Mouse (Mus musculus) intestine, embryonic 14.5 days (tissue): Measurements from ENCODE around the gene Rph3al. TPM values are rescaled to one million over a fixed set of nuclear protein-coding genes. Genes with fewer than 3 reads are reported as not detected.

Source experiments
- ATAC-seq: fragments of 200-750 bp; cut with Nextera tagmentation; replicated peaks from 2 replicates; pipeline ENCODE4 v1.8.0; 2017; ENCODE audit warnings: low read depth, moderate number of reproducible peaks, moderate TSS enrichment, moderate library complexity; ENCODE audit not compliant: low FRiP score, low TSS enrichment
- DNase-seq: peaks from one replicate; pipeline ENCODE4 v3.0.0-alpha.2; 2018; ENCODE audit warnings: low spot score
- H3K27ac ChIP-seq: fragments of 300-500 bp; sonication (generic); 2 replicates; pipeline ENCODE4 v1.5.1; 2014; ENCODE audit warnings: low read depth, mild to moderate bottlenecking, control low read depth
- H3K27me3 ChIP-seq: fragments of 300-500 bp; sonication (generic); replicated peaks from 2 replicates; pipeline ENCODE4 v1.6.1; 2014; ENCODE audit warnings: low read length, control low read depth; ENCODE audit not compliant: control insufficient read depth, insufficient read depth
- H3K36me3 ChIP-seq: fragments of 300-500 bp; sonication (generic); 2 replicates; pipeline ENCODE4 v1.6.1; 2014; ENCODE audit warnings: low read length, control low read depth; ENCODE audit not compliant: control insufficient read depth, insufficient read depth
- H3K4me1 ChIP-seq: fragments of 300-500 bp; sonication (generic); replicated peaks from 2 replicates; pipeline ENCODE4 v1.6.1; 2014; ENCODE audit warnings: low read length, control low read depth, mixed read lengths; ENCODE audit not compliant: control insufficient read depth, insufficient read depth
- H3K4me2 ChIP-seq: fragments of 300-500 bp; sonication (generic); 2 replicates; pipeline ENCODE4 v1.6.1; 2014; ENCODE audit warnings: low read length
- H3K4me3 ChIP-seq: fragments of 300-500 bp; sonication (generic); 2 replicates; pipeline ENCODE4 v1.5.1; 2014; ENCODE audit warnings: low read depth, low read length, control low read depth, mixed read lengths
- H3K9ac ChIP-seq: fragments of 300-500 bp; sonication (generic); 2 replicates; pipeline ENCODE4 v1.6.1; 2014; ENCODE audit warnings: mild to moderate bottlenecking, low read length
- H3K9me3 ChIP-seq: fragments of 300-500 bp; sonication (generic); 2 replicates; pipeline ENCODE4 v1.6.1; 2016; ENCODE audit warnings: low read length, control low read depth; ENCODE audit not compliant: control insufficient read depth
- WGBS: fragments of 180-500 bp; shearing (Covaris S2); extraction: QIAGEN DNeasy Blood & Tissue Kit; methylation state at CpG from one replicate; pipeline ENCODE4 v1.1.7; 2014; 5-methylcytosine and 5-hydroxymethylcytosine counted together
- polyA plus RNA-seq: library from polyadenylated mRNA; unstranded; fragments of >200 nt; fragmentation: Nextera tagmentation; extraction: Ambion mirVana; gene quantifications from 2 replicates; pipeline ENCODE4 v1.2.1, GENCODE M21; 2014

Rph3al gene
- polyA plus RNA-seq, 1 experiment from 2014 or later, result 21.7 TPM

GRCm38 (mm10) chr11:75907406-75907805, 30.8 kb downstream of the Rph3al start:
- H3K9me3 ChIP-seq, result 0 out of 2 replicates have a peak, but pooled peaks cover 6% of the 10 kb centered on the region
- ATAC-seq, result no peak
- no peak overlapping the region for H3K4me2 ChIP-seq
- H3K4me1 ChIP-seq, result peaks cover 31% of the 10 kb centered on the region
- H3K27ac ChIP-seq, result no peak overlapping the region
- peaks cover 7% of the 10 kb centered on the region; the same call in 1 of the 2 replicates for H3K36me3 ChIP-seq
- no peak overlapping the region for H3K4me3 ChIP-seq
- WGBS, result 74% methylated on average over 4 of the region's 4 CpGs
- no peaks in the 10 kb centered on the region for H3K27me3 ChIP-seq
- H3K9ac ChIP-seq, result no peak overlapping the region
- DNase-seq, result no peak

GRCm38 (mm10) chr11:75906556-75906955, 31.7 kb downstream of the Rph3al start:
- H3K4me2 ChIP-seq, result no peak overlapping the region
- peaks cover 7% of the 10 kb centered on the region; the same call in 1 of the 2 replicates for H3K36me3 ChIP-seq
- H3K9ac ChIP-seq, result no peak overlapping the region
- DNase-seq (no peak), ATAC-seq (no peak)
- H3K4me3 ChIP-seq, result no peak overlapping the region
- peak overlapping the region; percentile 0; the same call in 1 of the 2 replicates for H3K27ac ChIP-seq
- H3K27me3 ChIP-seq, result no peaks in the 10 kb centered on the region
- H3K9me3 ChIP-seq, result 0 out of 2 replicates have a peak, but pooled peaks cover 2% of the 10 kb centered on the region
- WGBS, result 46% methylated on average over 12 of the region's 12 CpGs
- peaks cover 31% of the 10 kb centered on the region for H3K4me1 ChIP-seq

- Histone ChIP-seq H3K27me3 (no peaks in the 10 kb centered on the region), H3K4me1 (peaks cover 31% of the 10 kb centered on the region), H3K9me3 (no peaks in the 10 kb centered on the region), H3K36me3 (peaks cover 7% of the 10 kb centered on the region; the same call in 1 of the 2 replicates), H3K27ac (peak overlapping the region; percentile 77), H3K9ac (peak overlapping the region; percentile 29; the same call in 1 of the 2 replicates), H3K4me3 (no peak overlapping the region), H3K4me2 (no peak overlapping the region)
- ATAC-seq (peak; percentile 72), DNase-seq (no peak)
- 35% methylated on average over 6 of the region's 6 CpGs for WGBS
Measured at GRCm38 (mm10) chr11:75904982-75905381, 33.2 kb downstream of the Rph3al start.

DNA sequence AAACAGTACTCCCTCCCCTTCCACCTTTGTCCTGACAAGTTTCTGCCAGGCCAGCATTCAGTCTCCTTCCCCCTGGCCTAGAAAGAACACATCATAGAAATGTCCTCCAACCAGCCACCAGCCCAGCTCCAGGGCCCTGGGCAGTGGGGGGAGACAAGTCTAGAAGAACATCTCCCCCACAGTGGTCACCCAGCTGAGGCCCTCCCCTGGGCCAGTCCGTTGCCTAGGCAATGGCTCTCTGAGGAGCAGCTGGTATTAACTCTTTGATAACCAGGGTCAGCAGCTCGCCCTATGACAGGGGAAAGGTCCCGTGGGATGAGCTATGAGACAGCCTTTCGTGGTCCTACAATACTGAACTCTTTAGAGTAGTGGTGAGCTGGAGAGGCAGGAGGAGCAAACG, 33.7 kb downstream of the Rph3al start:
- Histone ChIP-seq H3K36me3 (peaks cover 7% of the 10 kb centered on the region; the same call in 1 of the 2 replicates), H3K4me3 (no peak overlapping the region), H3K9me3 (no peaks in the 10 kb centered on the region), H3K4me2 (0 out of 2 replicates have a peak overlapping the region, but pooled peaks have one; percentile 4), H3K27me3 (no peaks in the 10 kb centered on the region), H3K27ac (peak overlapping the region; percentile 77), H3K4me1 (peaks cover 31% of the 10 kb centered on the region), H3K9ac (peak overlapping the region; percentile 29; the same call in 1 of the 2 replicates)
- 18% methylated on average over 5 of the region's 5 CpGs for WGBS
- DNase-seq (no peak), ATAC-seq (0 out of 2 replicates have a peak, but pooled peaks have one; percentile 45)

DNA sequence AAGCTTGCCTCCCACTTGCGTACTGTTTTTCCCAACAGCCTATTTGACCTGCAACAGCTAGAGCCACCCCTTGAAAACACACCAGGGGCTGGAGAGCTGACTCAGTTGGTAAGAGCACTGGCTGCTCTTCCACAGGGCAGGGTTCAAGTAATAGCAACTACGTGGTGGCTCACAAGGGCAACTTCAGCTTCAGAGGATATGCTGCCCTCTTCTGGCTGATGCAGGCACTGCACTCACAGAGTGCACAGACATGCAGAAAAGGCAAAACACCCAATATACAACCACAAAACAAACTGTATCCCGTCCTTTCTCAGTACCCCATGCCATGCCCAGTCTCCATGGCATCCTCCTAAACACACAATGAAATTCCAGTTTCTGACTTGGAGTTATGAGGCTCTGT, 34.7 kb downstream of the Rph3al start:
- no peak for DNase-seq
- WGBS, result 89% methylated on average over 3 of the region's 3 CpGs
- peaks cover 7% of the 10 kb centered on the region; the same call in 1 of the 2 replicates for H3K36me3 ChIP-seq
- no peak for ATAC-seq
- no peaks in the 10 kb centered on the region for H3K27me3 ChIP-seq
- no peaks in the 10 kb centered on the region for H3K9me3 ChIP-seq
- no peak overlapping the region for H3K4me3 ChIP-seq
- H3K27ac ChIP-seq, result no peak overlapping the region
- no peak overlapping the region for H3K4me2 ChIP-seq
- peaks cover 31% of the 10 kb centered on the region for H3K4me1 ChIP-seq
- H3K9ac ChIP-seq, result no peak overlapping the region

GRCm38 (mm10) chr11:75901339-75901738, 36.9 kb downstream of the Rph3al start:
- H3K27ac ChIP-seq, result no peak overlapping the region
- DNase-seq (no peak), ATAC-seq (no peak)
- H3K9me3 ChIP-seq, result no peaks in the 10 kb centered on the region
- WGBS, result 86% methylated on average over 6 of the region's 6 CpGs
- no peaks in the 10 kb centered on the region for H3K27me3 ChIP-seq
- H3K9ac ChIP-seq, result no peak overlapping the region
- H3K4me2 ChIP-seq, result no peak overlapping the region
- no peak overlapping the region for H3K4me3 ChIP-seq
- peaks cover 7% of the 10 kb centered on the region; the same call in 1 of the 2 replicates for H3K36me3 ChIP-seq
- peaks cover 22% of the 10 kb centered on the region for H3K4me1 ChIP-seq

DNA sequence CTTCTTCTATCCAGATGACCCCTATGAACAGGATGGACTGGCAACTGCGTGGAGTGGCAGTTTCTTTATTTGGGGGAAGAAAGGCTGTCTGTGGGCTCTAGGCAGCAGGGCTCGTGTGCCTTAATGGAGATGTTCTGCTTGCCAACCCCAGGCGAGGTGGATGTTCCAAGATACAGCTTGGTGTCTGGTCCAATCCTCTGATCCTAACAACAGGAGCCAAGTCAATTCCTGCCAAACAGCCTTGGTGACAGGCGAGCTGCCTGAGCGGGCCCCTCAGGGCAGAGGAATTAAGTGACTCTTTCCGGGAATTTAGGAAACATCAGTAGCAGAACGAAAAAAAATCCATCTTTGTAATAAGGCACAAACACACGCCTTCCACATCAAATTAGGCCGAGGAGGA, 38.6 kb downstream of the Rph3al start:
- DNase-seq (no peak), ATAC-seq (no peak)
- H3K4me1 ChIP-seq, result peaks cover 6% of the 10 kb centered on the region
- no peak overlapping the region for H3K4me3 ChIP-seq
- 0 out of 2 replicates have a peak, but pooled peaks cover 3% of the 10 kb centered on the region for H3K36me3 ChIP-seq
- no peaks in the 10 kb centered on the region for H3K27me3 ChIP-seq
- H3K9me3 ChIP-seq, result no peaks in the 10 kb centered on the region
- H3K9ac ChIP-seq, result no peak overlapping the region
- H3K4me2 ChIP-seq, result no peak overlapping the region
- no peak overlapping the region for H3K27ac ChIP-seq
- WGBS, result 59% methylated on average over 9 of the region's 9 CpGs

GRCm38 (mm10) chr11:75898532-75898931, 39.7 kb downstream of the Rph3al start:
- Histone ChIP-seq H3K9me3 (no peaks in the 10 kb centered on the region), H3K9ac (no peak overlapping the region), H3K4me3 (no peak overlapping the region), H3K27me3 (no peaks in the 10 kb centered on the region), H3K4me2 (no peak overlapping the region), H3K4me1 (no peaks in the 10 kb centered on the region), H3K36me3 (0 out of 2 replicates have a peak, but pooled peaks cover 3% of the 10 kb centered on the region), H3K27ac (no peak overlapping the region)
- DNase-seq (no peak), ATAC-seq (no peak)
- WGBS, result 94% methylated on average over 9 of the region's 9 CpGs

DNA sequence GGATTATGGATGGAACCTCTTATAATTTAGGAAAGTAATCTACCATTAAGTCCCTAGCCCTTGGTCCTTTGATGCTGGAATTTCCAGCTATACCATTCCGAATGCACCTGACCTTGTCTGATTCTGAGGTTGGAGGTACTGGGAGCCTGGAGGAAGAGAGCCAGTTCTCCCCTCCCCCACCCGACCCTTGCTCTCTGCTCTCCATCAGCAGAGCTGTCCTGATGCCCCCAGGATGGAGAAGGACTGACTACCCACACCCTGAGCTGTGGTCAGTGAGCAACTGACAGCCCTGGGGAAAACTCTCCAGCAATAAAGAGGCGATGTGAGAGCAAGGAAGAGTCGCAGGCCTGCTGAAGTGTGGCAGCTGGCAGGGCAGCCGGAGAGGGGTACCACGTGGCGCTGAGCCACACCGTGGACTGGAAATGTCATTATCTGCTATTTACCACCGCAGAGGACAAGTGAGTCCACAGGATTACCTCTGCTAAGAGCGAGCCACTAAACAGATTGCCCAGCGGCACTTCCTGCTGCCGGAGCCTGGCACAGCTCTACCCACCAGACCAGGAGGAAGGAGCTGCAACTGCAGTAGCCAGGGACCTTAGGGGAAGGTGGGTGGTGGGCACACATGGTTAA, 43.3 kb downstream of the Rph3al start:
- H3K9ac ChIP-seq, result no peak overlapping the region
- DNase-seq (no peak), ATAC-seq (no peak)
- no peak overlapping the region for H3K4me3 ChIP-seq
- H3K9me3 ChIP-seq, result no peaks in the 10 kb centered on the region
- no peaks in the 10 kb centered on the region for H3K27me3 ChIP-seq
- H3K27ac ChIP-seq, result no peak overlapping the region
- H3K36me3 ChIP-seq, result no peaks in the 10 kb centered on the region
- no peaks in the 10 kb centered on the region for H3K4me1 ChIP-seq
- 69% methylated on average over 12 of the region's 12 CpGs for WGBS
- H3K4me2 ChIP-seq, result no peak overlapping the region
